Mouse (Mus musculus) kidney, adult 2 months (tissue): ENCODE data around the gene Slc48a1. TPM values are rescaled to one million over a fixed set of nuclear protein-coding genes. Genes with fewer than 3 reads are reported as not detected.
A peak's percentile ranks its signal among the peaks of the same experiment; 100 is the strongest.

Experiments used
- DNase-seq: peaks from one replicate; pipeline ENCODE4 v3.0.0; 2021
- H3K27ac ChIP-seq: fragments of 200-500 bp; 2 replicates; pipeline ENCODE4 v1.5.1; 2012; ENCODE audit warnings: low read depth, low read length, control low read depth, inconsistent platforms; ENCODE audit not compliant: insufficient read depth
- H3K27me3 ChIP-seq: fragments of 200-500 bp; replicated peaks from 2 replicates; pipeline ENCODE4 v1.6.1; 2012; ENCODE audit warnings: mild to moderate bottlenecking, moderate library complexity, low read length, inconsistent platforms; ENCODE audit not compliant: control insufficient read depth, insufficient read depth
- H3K36me3 ChIP-seq: fragments of 200-500 bp; 2 replicates; pipeline ENCODE4 v1.6.1; 2012; ENCODE audit warnings: mild to moderate bottlenecking, moderate library complexity, low read length, inconsistent platforms; ENCODE audit not compliant: control insufficient read depth, insufficient read depth
- H3K4me1 ChIP-seq: fragments of 200-500 bp; 2 replicates; pipeline ENCODE4 v1.6.1; 2011; ENCODE audit warnings: low read length; ENCODE audit not compliant: control insufficient read depth, insufficient read depth
- H3K4me3 ChIP-seq: fragments of 200-500 bp; 2 replicates; pipeline ENCODE4 v1.5.1; 2011; ENCODE audit warnings: mild to moderate bottlenecking, low read depth, low read length, control low read depth; ENCODE audit not compliant: insufficient read depth
- CTCF ChIP-seq: fragments of 200-500 bp; conservative IDR thresholded peaks from 2 replicates; pipeline ENCODE4 v1.5.1; 2011; ENCODE audit warnings: low read depth, mild to moderate bottlenecking, control low read depth, low read length, moderate library complexity, mixed read lengths; ENCODE audit not compliant: insufficient read depth, insufficient read length
- POLR2A ChIP-seq: fragments of 200-500 bp; IDR thresholded peaks from one replicate; pipeline ENCODE4 v1.6.1; 2011; ENCODE audit warnings: low read depth, low read length, control low read depth
- WGBS: fragments of 180-500 bp; shearing (Covaris S2); methylation state at CpG from one replicate; pipeline ENCODE4 v1.1.7; 2018; 5-methylcytosine and 5-hydroxymethylcytosine counted together
- polyA plus RNA-seq: library from polyadenylated mRNA; depleted of rRNA; stranded (reverse); fragments of >200 nt; gene quantifications from 2 replicates; pipeline ENCODE4 v1.2.3, GENCODE M21; 2012

The Slc48a1 gene
- polyA plus RNA-seq, 1 experiment: 182 TPM

DNA sequence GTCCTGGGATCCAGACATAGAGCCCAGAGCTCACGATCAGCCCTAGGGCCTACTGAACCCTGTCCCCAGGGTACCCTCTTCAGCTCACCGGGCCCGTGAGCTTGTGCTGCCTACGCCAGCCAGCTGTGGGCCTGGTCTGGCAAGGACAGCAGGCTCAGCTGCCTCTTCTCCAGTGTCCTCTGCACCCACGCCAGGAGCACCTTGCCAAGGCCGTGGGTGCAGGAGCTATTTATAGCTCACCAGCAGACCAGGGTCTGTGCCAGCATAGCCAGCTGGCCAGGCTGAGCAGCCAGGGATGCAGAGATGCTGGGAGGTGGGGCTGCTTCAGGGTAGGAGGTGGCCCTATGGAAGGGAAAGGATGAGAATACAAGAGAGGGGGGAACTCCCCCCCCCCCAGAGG is 33.8 kb downstream of the Slc48a1 start:
- Histone ChIP-seq H3K27ac (peak overlapping the region; percentile 89), H3K36me3 (no peaks in the 10 kb centered on the region), H3K27me3 (no peaks in the 10 kb centered on the region), H3K4me3 (no peak overlapping the region), H3K4me1 (peaks cover 36% of the 10 kb centered on the region)
- TF ChIP-seq POLR2A (no peak), CTCF (no peak)
- DNase-seq: peak; percentile 93
- WGBS: 16% methylated on average over 6 of the region's 6 CpGs

DNA sequence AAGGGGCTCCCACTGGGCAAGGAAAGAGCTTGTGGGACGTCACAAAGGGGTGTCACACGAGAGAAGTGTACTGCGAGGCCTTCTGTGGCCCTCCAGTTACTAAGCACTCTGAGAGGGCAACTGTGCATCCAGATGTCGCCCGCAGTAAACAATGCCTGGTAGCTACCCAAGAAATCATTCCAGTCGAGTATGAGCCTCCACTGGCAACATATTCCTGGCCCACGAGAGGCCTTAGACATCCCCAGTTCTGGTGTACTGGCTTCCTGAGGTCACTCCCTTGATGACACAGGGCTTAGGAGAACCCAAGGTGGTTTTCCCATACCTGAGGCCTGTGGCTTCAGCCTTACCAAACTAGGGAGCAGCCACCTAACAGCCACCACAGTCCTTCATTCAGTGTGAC is 34.6 kb downstream of the Slc48a1 start:
- no peaks in the 10 kb centered on the region for H3K27me3 ChIP-seq
- no peak for TF ChIP-seq POLR2A
- TF ChIP-seq CTCF: no peak
- H3K4me1 ChIP-seq: peaks cover 36% of the 10 kb centered on the region
- no peaks in the 10 kb centered on the region for H3K36me3 ChIP-seq
- H3K4me3 ChIP-seq: no peak overlapping the region
- no peak for DNase-seq
- WGBS: 59% methylated on average over 7 of the region's 7 CpGs
- peak overlapping the region; percentile 44 for H3K27ac ChIP-seq

DNA sequence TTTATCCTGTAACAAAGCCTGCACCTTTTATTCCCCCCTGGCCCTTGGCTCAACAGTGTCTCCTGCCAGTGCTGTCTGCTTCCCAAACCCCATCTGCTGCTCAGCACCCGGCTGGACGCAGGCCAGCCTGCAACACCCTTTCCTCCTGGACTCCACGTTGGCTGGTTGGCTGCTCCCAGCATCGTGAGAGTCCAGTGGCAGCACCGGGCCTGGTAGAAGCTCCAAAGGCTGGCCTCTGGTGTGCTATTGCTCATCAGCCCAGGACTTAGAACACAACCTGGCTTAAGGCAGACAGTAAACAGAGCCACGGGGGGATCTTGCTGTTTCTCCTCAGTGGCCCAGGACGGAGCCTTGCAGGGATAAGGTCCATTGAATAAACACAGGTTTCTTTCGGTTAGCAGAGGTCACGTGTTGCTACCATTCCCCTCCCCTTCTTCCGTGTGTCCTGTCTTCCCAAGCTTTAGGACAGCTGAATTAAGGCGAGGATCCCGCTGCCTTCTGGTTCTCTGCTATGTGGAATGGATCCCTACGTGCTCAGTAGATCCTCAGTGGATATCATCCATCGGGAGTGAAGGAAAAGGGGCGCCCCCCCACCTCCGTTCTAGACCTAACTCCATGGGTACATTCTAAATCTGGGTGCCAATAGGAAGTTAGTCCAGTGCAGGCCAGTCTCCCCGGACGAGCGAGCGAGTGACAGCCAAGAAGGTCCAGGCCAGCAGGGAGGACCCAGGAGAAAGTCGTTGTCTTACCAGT is 35.3 kb downstream of the Slc48a1 start:
- 31% methylated on average over 21 of the region's 21 CpGs for WGBS
- TF ChIP-seq POLR2A: no peak
- no peak for TF ChIP-seq CTCF
- Histone ChIP-seq H3K36me3 (no peaks in the 10 kb centered on the region), H3K27ac (peak overlapping the region; percentile 44; the same call in 1 of the 2 replicates), H3K4me1 (peaks cover 36% of the 10 kb centered on the region), H3K4me3 (no peak overlapping the region), H3K27me3 (no peaks in the 10 kb centered on the region)
- DNase-seq: peak; percentile 87

DNA sequence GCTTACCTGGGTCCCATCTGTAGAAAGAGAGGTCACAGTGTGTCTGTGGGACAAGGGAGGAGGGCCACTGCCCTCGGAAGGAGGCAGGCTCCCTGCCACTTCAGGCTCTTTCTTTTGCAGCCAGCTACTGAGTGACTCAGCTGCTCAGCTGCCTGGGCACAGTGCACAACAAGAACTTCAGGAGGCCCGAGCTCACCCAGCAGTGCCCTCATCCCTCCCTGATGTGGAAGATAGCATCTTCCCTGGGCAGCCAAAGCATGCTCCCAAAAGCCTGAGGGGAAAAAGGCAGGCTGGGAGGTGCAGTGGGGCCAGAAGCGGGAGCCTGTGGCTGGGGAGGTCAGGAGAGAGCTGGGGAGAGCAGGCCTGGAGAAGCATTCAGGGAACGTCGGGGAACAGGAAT is 36.4 kb downstream of the Slc48a1 start:
- no peaks in the 10 kb centered on the region for H3K27me3 ChIP-seq
- H3K27ac ChIP-seq: peak overlapping the region; percentile 67
- TF ChIP-seq CTCF (no peak), POLR2A (no peak)
- no peak for DNase-seq
- no peaks in the 10 kb centered on the region for H3K36me3 ChIP-seq
- no peak overlapping the region for H3K4me3 ChIP-seq
- 42% methylated on average over 5 of the region's 5 CpGs for WGBS
- H3K4me1 ChIP-seq: peaks cover 36% of the 10 kb centered on the region

DNA sequence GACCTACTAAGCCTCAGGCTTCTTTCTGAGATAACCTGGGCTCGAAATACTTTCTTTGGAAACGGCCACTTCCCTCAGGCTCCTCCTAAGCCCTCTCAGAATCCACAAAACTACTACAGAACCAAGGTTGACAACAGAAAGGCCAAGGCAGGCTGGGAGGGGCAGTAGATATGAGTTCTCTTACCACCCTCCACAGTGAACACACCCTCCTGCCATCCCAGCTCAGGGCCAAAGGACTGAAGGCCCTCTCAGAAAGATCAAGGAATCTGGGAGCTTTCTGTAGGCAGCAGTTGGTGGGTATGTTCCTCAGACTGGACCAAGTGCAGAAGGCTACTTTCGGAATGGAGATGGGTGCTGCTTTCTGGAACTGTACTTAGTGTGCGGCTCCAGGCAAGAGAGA is 36.9 kb downstream of the Slc48a1 start:
- WGBS: 88% methylated on average over 4 of the region's 4 CpGs

DNA sequence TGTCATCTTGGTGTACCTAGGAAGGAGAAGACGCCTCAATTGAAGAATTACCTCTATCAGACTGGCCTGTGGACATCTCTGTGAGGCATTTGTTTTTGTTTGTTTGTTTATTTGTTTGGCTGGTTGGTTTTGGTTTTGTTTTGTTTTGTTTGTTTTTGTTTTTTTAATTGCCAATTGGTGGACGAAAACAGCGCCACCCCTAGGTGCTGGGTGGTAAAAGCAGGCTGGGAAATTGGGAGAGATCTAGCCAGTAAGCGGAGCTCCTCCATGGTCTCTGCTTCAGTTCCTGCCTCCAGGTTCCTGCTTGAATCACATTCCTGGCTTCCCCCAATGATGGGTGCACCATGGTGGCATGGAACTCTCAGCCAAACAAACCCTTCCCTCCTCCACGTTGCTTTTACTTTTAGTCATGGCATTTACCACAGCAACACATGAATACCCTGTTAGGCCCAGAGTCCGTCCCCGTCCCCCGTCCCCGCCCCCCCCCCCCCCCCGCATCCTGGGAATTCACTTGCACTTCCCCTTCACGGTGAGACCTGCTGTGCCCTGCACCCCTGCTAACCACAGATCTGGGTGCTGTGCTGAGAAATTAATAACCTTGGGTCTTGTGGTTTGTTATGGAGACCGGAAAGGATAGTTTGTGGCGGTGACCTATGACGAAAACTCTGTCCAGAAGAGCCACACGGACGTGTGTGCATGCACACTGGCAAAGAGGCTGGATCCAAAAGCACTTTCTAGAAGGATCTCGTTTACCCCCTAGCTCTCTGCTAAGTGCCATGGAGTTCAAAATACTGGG is 38.1 kb downstream of the Slc48a1 start:
- Histone ChIP-seq H3K36me3 (no peaks in the 10 kb centered on the region), H3K27me3 (no peaks in the 10 kb centered on the region), H3K4me3 (no peak overlapping the region), H3K4me1 (peaks cover 40% of the 10 kb centered on the region), H3K27ac (no peak overlapping the region)
- no peak for TF ChIP-seq CTCF
- no peak for TF ChIP-seq POLR2A
- 80% methylated on average over 17 of the region's 17 CpGs for WGBS
- no peak for DNase-seq

More for the DNA sequence above, 36.9 kb downstream of the Slc48a1 start:
- TF ChIP-seq CTCF (no peak), POLR2A (no peak)
- Histone ChIP-seq H3K36me3 (no peaks in the 10 kb centered on the region), H3K4me3 (no peak overlapping the region), H3K27me3 (no peaks in the 10 kb centered on the region), H3K27ac (peak overlapping the region; percentile 67), H3K4me1 (peaks cover 36% of the 10 kb centered on the region)
- no peak for DNase-seq

DNA sequence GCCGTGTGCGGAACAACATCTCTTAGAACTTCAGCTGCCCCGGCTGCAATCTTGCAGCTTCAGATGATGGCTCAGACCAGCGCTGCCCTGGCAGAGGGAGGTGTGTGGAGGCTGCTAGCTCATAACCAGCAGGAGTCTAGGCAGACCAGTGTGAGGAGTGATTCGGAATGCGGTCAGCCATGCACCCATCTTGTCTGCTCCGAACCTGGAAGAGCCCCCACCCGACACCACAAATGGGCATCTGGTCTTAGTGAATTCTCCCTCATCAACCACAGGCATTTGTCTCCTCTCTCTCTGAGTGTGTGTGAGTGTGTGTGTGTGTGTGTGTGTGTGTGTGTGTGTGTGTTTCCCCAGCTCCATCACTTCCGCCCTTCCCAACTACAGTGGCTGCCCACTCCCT is 41.6 kb downstream of the Slc48a1 start:
- WGBS: 76% methylated on average over 9 of the region's 9 CpGs
- H3K27me3 ChIP-seq: no peaks in the 10 kb centered on the region
- DNase-seq: no peak

More for the DNA sequence above, 41.6 kb downstream of the Slc48a1 start:
- H3K4me1 ChIP-seq: peaks cover 40% of the 10 kb centered on the region
- no peak overlapping the region for H3K4me3 ChIP-seq
- no peak for TF ChIP-seq POLR2A
- no peak for TF ChIP-seq CTCF
- no peak overlapping the region for H3K27ac ChIP-seq
- no peaks in the 10 kb centered on the region for H3K36me3 ChIP-seq
